In genomic region chr4:128747614-128748270, GRCm38 (mm10) we compare ENCODE assay signal across 11 mouse cellular contexts. TPM values are rescaled to one million over a fixed set of nuclear protein-coding genes. Genes with fewer than 3 reads are reported as not detected.
DNase-seq lines count a peak whose midpoint lies in the region; ATAC-seq lines count a peak whose summit lies in the region.
"Had no signal": no experiment of that assay in that cellular context is flagged by ENCODE, and none has a peak within 500 bp of the region (broad histone marks: within the 10 kb centered on the region; RNA-seq: fewer than 3 reads in every experiment).

No protein-coding gene starts in this region.

- peak; percentile 71; the same call in 1 of the 2 replicates for ATAC-seq in heart, embryonic 16.5 days (replicated peaks; ENCODE audit: extremely low read depth, insufficient read depth, low FRiP score)
- ATAC-seq in midbrain, embryonic 13.5 days: no peak
- ATAC-seq in megakaryocyte progenitor cell, adult 5-6 weeks (replicated peaks; ENCODE audit: poor library complexity): peak; percentile 73

- no peaks in the 10 kb centered on the region for H3K9me3 ChIP-seq in heart, embryonic 16.5 days (replicated peaks; ENCODE audit: control insufficient read depth, low read length)
- no peaks in the 10 kb centered on the region for H3K9me3 ChIP-seq in midbrain, embryonic 13.5 days
- H3K9me3 ChIP-seq in midbrain, embryonic 10.5 days (replicated peaks): no peaks in the 10 kb centered on the region
- H3K9me3 ChIP-seq: limb, embryonic 13.5 days had no signal

- H3K4me1 ChIP-seq in heart, embryonic 16.5 days (ENCODE audit: control insufficient read depth, insufficient read depth, low read length): peaks cover 14% of the 10 kb centered on the region
- H3K4me1 ChIP-seq in midbrain, embryonic 13.5 days (replicated peaks): peaks cover 2% of the 10 kb centered on the region
- H3K4me1 ChIP-seq in midbrain, embryonic 10.5 days: peaks cover 11% of the 10 kb centered on the region

- no peak for DNase-seq in heart, adult 9 months (ENCODE audit: low spot score in 2 of 2)
- no peak for DNase-seq in midbrain, embryonic 10.5 days (ENCODE audit: low spot score)
- peak; percentile 69 for DNase-seq in brain, adult 2 months (ENCODE audit: low read depth, low spot score)
- DNase-seq in retina, postnatal 1 day: no peak
- DNase-seq: lung, postnatal 36 days had no signal

- 47% methylated on average over 22 of the region's 22 CpGs for WGBS in heart, embryonic 16.5 days
- WGBS in midbrain, embryonic 13.5 days: 80% methylated on average over 22 of the region's 22 CpGs
- 95% methylated on average over 22 of the region's 22 CpGs for WGBS in midbrain, embryonic 10.5 days

- H3K27ac ChIP-seq in heart, embryonic 16.5 days (ENCODE audit: low read length): no peak overlapping the region
- 0 out of 2 replicates have a peak overlapping the region, but pooled peaks have one; percentile 25 for H3K27ac ChIP-seq in midbrain, embryonic 13.5 days
- no peak overlapping the region for H3K27ac ChIP-seq in midbrain, embryonic 10.5 days (replicated peaks)
- H3K27ac ChIP-seq: limb, embryonic 13.5 days had no signal

- peaks cover 84% of the 10 kb centered on the region for H3K36me3 ChIP-seq in heart, embryonic 16.5 days (ENCODE audit: control insufficient read depth, insufficient read depth)
- H3K36me3 ChIP-seq in midbrain, embryonic 13.5 days: peaks cover 97% of the 10 kb centered on the region
- peaks cover 100% of the 10 kb centered on the region for H3K36me3 ChIP-seq in midbrain, embryonic 10.5 days

- H3K27me3 ChIP-seq in heart, embryonic 16.5 days (ENCODE audit: control insufficient read depth, insufficient read depth, low read length): no peaks in the 10 kb centered on the region
- H3K27me3 ChIP-seq in midbrain, embryonic 13.5 days: no peaks in the 10 kb centered on the region
- H3K27me3 ChIP-seq in midbrain, embryonic 10.5 days (ENCODE audit: low read depth, poor library complexity, severe bottlenecking): no peaks in the 10 kb centered on the region
- H3K27me3 ChIP-seq: limb, embryonic 13.5 days had no signal

- no peak overlapping the region for H3K4me3 ChIP-seq in heart, embryonic 16.5 days (ENCODE audit: low read length)
- no peak overlapping the region for H3K4me3 ChIP-seq in midbrain, embryonic 13.5 days (replicated peaks)
- H3K4me3 ChIP-seq in midbrain, embryonic 10.5 days: no peak overlapping the region
- H3K4me3 ChIP-seq: erythroblast, embryonic 14.5 days; limb, embryonic 13.5 days had no signal

- H3K4me2 ChIP-seq in heart, embryonic 16.5 days (ENCODE audit: low read depth, low read length): no peak overlapping the region
- H3K4me2 ChIP-seq in midbrain, embryonic 13.5 days (replicated peaks): no peak overlapping the region
- H3K4me2 ChIP-seq: limb, embryonic 13.5 days had no signal

- peak overlapping the region; percentile 33; the same call in 1 of the 2 replicates for H3K9ac ChIP-seq in heart, embryonic 16.5 days (ENCODE audit: low read length)
- H3K9ac ChIP-seq in midbrain, embryonic 13.5 days (replicated peaks): no peak overlapping the region
- H3K9ac ChIP-seq: limb, embryonic 13.5 days had no signal

RNA-seq across cellular contexts. Expression of gene A3galt2, which starts 7.4 kb away (rescaled TPM):
- 0.04 and 0.11 TPM in 2 replicates for polyA plus RNA-seq in heart, embryonic 16.5 days (2015; fragmentation: Nextera tagmentation; extraction: Ambion mirVana)
- polyA plus RNA-seq in midbrain, embryonic 13.5 days (2015; fragmentation: Nextera tagmentation; extraction: Ambion mirVana): 0.23 and 0.58 TPM in 2 replicates
- 0.10 and 0.24 TPM in 2 replicates for polyA plus RNA-seq in midbrain, embryonic 10.5 days (2016; fragmentation: Nextera tagmentation; extraction: Ambion mirVana)
- not detected in 2 replicates for total RNA-seq in megakaryocyte progenitor cell, adult 5-6 weeks (2015)
- total RNA-seq in megakaryocyte progenitor cell, adult 5-6 weeks (2017): not detected in 2 replicates
- total RNA-seq: hematopoietic stem cell, adult 5-6 weeks had no signal
- polyA plus RNA-seq: erythroblast, embryonic 14.5 days had no signal

RNA-seq across cellular contexts. Expression of gene Zfp362, which starts 58.1 kb away (rescaled TPM):
- polyA plus RNA-seq in heart, embryonic 16.5 days (2015; fragmentation: Nextera tagmentation; extraction: Ambion mirVana): 17.2 and 18.2 TPM in 2 replicates
- polyA plus RNA-seq in midbrain, embryonic 13.5 days (2015; fragmentation: Nextera tagmentation; extraction: Ambion mirVana): 38.8 and 44.0 TPM in 2 replicates
- polyA plus RNA-seq in midbrain, embryonic 10.5 days (2016; fragmentation: Nextera tagmentation; extraction: Ambion mirVana): 36.5 and 37.9 TPM in 2 replicates
- 20.5 and 22.2 TPM in 2 replicates for total RNA-seq in megakaryocyte progenitor cell, adult 5-6 weeks (2015)
- total RNA-seq in megakaryocyte progenitor cell, adult 5-6 weeks (2017): 4.7 and 5.7 TPM in 2 replicates
